Comparison of ENCODE assay signal across 8 mouse cellular contexts in the genomic region with DNA sequence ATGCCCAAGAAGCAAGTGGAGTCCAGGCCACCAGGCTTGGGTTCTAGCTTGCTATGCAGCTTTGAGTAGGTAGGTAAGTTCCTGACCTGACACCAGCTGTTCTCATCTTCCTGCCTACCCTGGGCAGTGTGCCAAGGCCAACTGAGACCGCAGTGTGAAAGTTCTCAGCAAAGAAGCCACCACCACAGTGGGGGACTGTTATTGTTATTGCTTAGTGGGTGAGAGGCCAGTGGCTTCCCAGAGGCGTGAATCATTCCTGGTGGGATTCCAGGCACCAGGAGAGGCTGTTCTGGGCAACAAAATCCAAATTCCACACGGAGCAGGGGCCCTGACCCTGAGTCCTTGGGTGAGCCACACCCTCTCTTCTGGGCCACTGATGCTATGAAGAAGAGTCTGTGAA. TPM values are rescaled to one million over a fixed set of nuclear protein-coding genes. Genes with fewer than 3 reads are reported as not detected.
A peak's percentile ranks its signal among the peaks of the same experiment; 100 is the strongest.
DNase-seq lines count a peak whose midpoint lies in the region.
"Had no signal": no experiment of that assay in that cellular context is flagged by ENCODE, and none has a peak within 500 bp of the region (broad histone marks: within the 10 kb centered on the region; RNA-seq: fewer than 3 reads in every experiment).

No protein-coding gene starts in this region.

- peak; percentile 25 for DNase-seq in right cerebral cortex, postnatal 14 days
- DNase-seq in right cerebral cortex, postnatal 36 days (ENCODE audit: low spot score in 2 of 2) = no peak
- peak; percentile 53 for DNase-seq in adrenal gland, postnatal 25 days
- DNase-seq in induced T-regulatory cell, adult 2 months (ENCODE audit: low read depth) = peak; percentile 17
- DNase-seq in testis, postnatal 14 days (ENCODE audit: low spot score) = peak; percentile 42
- no peak for DNase-seq in embryo, embryonic 10.5 days (ENCODE audit: low spot score)
- no peak for DNase-seq in layer of hippocampus, adult 9-10 months (ENCODE audit: low spot score)

RNA-seq across cellular contexts. Expression of a gene that starts 19.8 kb away (rescaled TPM):
- not detected in 2 replicates for total RNA-seq in adrenal gland, postnatal 25 days (2021)

RNA-seq across cellular contexts. Expression of a gene that starts 50.8 kb away (rescaled TPM):
- total RNA-seq in adrenal gland, postnatal 25 days (2021) = 2.8 and 3.6 TPM in 2 replicates

RNA-seq across cellular contexts. Expression of a gene that starts 52.6 kb away (rescaled TPM):
- not detected in 2 replicates for total RNA-seq in adrenal gland, postnatal 25 days (2021)
- total RNA-seq: left cerebral cortex, postnatal 14 days had no signal

Comparison
In these comparisons a context has a peak if more than half of its experiments do, and no peak if none do; other contexts are left out.
1. DNase-seq: peak in right cerebral cortex, postnatal 14 days (single experiment), adrenal gland, postnatal 25 days (single experiment), induced T-regulatory cell, adult 2 months (single experiment) and testis, postnatal 14 days (single experiment); none in right cerebral cortex, postnatal 36 days (0 of 2), embryo, embryonic 10.5 days (single experiment) and layer of hippocampus, adult 9-10 months (single experiment).